Mouse (Mus musculus) liver, embryonic 14.5 days (tissue): Measurements from ENCODE around the gene Bsn.

Experiments used
- CTCF ChIP-seq: IDR thresholded peaks from 2 replicates; pipeline ENCODE4 v1.5.1; 2016; ENCODE audit warnings: antibody characterized with exemption, low read depth, control low read depth
- EP300 ChIP-seq: IDR thresholded peaks from 2 replicates; pipeline ENCODE4 v1.6.1; 2016; ENCODE audit warnings: antibody characterized with exemption, low read depth

- no peak for TF ChIP-seq CTCF
- no peak for TF ChIP-seq EP300
Measured at GRCm38 (mm10) chr9:108058291-108058690, 131.9 kb downstream of the Bsn start.
